Mouse (Mus musculus) hematopoietic stem cell, adult 5-6 weeks (primary cell): ENCODE measurements around the gene Actr2. TPM values are rescaled to one million over a fixed set of nuclear protein-coding genes. Genes with fewer than 3 reads are reported as not detected.
"Not testable (repeated sequence)": the region's sequence is repeated elsewhere in the genome, so short reads cannot be mapped to it uniquely, and the experiment has no call there.

Experiments
- ATAC-seq, 2 experiments: fragments of 125-278 bp in 1 of 2; replicated peaks in 1 of 2; 2 replicates each; pipeline ENCODE4 v1.8.0; 2016 to 2017; ENCODE audit warnings: inconsistent platforms in 2 of 2, mild to moderate bottlenecking in 2 of 2, moderate number of reproducible peaks in 2 of 2, low read depth in 1 of 2, moderate TSS enrichment in 1 of 2; ENCODE audit not compliant: low FRiP score in 2 of 2, poor library complexity in 2 of 2, severe bottlenecking in 2 of 2, insufficient read depth in 1 of 2, low TSS enrichment in 1 of 2
- total RNA-seq: library from RNA; stranded (forward); fragments of 172-1452, 232-1000 nt; gene quantifications from 2 replicates; pipeline ENCODE4 v1.2.3, GENCODE M21; 2017

The Actr2 gene
- total RNA-seq, result 208 and 251 TPM in 2 replicates

DNA sequence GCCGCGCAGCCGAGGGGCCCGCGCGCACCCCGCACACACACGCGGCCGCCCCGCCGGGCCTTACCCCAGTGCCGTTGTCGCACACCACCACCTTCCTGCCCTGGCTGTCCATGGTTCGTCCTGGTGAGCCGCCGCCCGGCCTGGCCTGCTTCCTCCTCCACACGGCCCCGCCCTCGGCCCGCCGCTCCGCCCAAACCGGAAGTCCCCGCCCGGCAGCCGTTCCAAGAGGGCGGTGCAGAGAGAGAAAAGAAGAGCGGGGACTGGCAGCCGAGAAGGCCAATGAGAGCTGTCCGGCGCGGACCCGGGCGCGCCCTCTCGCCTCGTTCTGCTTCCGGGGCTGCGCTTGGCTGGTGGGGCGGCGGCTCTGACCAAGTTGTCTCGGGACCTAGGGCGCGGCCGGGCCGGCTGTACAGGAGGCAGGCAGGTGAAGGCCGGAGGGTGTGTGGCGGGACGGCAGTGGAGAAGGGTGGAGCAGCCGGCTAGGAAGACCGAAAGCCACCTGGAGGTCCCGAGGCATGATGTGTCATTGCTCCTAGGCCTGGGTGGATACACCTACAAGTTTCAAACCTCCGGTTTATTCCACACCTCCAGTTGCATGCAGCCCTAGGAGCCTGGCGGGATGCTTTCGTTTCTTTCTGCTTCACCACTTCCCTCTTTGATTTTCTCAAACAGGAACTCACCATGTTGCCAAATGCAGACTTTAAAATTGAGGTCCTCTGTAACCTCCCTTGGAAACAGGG lies at the start of gene Actr2:
Gene Actr2 (minus strand): TSS at position 173 of the 740 bp plus-strand sequence.
- ATAC-seq, result peak; percentile 85 to 91

GRCm38 (mm10) chr11:20158879-20159278 lies 46.2 kb upstream of the Actr2 start:
- no peak for ATAC-seq

GRCm38 (mm10) chr11:20153542-20153941 lies 40.8 kb upstream of the Actr2 start:
- not testable (repeated sequence) for ATAC-seq

- ATAC-seq, result no peak
Measured at GRCm38 (mm10) chr11:20152107-20152901, 39.6 kb upstream of the Actr2 start.

DNA sequence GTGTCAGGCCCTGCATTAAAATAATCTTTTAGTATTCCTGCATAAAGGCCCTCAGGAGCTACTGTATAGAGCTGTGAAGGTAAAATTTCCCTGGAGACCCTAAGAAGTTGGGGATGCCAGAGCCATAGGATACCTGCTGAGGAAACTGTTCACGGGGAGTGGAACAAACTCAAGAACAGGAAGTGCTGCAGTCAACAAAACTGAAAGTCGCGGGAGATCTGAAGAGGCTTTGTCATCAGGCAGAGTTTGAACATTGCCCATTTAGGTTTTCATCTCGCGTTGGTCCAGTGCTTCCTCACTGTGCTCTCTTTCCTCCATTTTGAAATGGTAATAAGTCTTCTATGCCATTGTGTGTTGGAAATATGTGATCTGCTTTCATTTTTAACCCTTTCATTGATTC lies 38.6 kb upstream of the Actr2 start:
- no peak for ATAC-seq

- ATAC-seq, result no peak
Measured at GRCm38 (mm10) chr11:20149936-20150335, 37.2 kb upstream of the Actr2 start.

GRCm38 (mm10) chr11:20145383-20145782 lies 32.7 kb upstream of the Actr2 start:
- ATAC-seq, result no peak

DNA sequence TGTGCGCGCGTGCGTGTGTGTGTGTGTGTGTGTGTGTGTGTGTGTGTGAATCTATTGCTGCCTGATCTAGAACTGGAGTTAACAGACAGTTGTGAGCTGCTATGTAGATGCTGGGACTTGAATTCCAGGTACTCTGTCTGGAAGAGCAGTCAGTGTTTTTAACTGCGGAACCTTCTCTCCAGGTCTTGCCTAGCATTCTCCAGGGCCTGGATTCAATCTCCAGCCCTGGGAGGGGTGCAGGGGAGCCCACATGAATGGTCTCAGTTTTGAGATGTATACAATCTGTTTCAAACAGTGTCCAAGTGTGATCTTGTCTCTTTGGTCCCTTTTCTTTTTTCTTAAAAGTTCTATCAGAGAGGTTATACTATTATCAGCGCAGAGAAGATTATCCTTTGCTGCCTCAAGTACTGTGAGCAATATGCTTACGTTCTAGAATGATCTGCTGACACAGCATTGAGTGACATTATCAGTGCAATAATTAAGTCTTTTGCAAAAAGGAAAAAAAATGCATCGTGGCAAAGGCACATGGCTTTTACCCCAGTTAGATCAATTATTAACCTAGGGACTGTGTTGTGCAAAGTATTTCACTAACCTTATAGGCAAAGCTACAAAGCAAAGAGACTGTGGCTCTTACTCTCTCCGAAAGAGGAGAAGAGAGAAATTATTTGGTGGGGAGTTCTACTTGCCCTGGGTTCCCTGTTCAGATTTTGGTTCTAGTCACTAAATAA lies 32.0 kb upstream of the Actr2 start:
- no peak for ATAC-seq

DNA sequence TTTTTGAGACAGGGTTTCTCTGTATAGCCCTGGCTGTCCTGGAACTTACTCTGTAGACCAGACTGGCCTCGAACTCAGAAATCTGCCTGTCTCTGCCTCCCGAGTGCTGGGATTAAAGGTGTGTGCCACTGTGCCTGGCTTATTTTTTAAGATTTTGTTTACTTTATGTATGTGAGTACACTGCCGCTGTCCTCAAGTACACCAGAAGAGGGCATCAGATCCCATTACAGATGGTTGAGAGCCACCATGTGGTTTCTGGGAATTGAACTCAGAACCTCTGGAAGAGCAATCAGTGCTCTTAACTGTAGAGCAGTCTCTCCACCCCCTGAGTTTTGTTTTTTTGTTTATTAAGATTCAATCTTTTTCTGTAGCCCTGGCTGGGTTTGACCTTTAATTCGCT lies 31.0 kb upstream of the Actr2 start:
- not testable (repeated sequence) for ATAC-seq

DNA sequence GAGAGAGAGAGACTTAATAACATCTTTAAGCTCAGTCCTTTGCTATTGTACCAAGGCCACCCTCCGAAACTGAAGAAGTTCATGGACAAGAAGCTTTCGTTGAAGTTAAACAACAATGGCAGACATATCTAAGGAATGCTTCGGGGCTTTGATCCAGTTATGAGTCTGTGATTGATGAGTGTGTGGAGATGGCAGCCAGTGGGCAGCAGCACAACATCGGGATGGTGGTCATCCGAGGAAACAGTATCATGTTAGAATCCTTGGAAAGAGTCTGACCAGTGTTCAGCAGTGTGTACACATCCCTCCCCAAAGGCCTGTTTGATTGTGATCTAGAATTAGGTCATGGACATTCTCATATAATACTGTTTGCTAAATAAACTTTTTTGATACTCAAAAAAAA lies 29.8 kb upstream of the Actr2 start:
- ATAC-seq, result no peak

GRCm38 (mm10) chr11:20140286-20140685 lies 27.6 kb upstream of the Actr2 start:
- no peak for ATAC-seq

- no peak for ATAC-seq
Measured at GRCm38 (mm10) chr11:20139711-20140110, 27.0 kb upstream of the Actr2 start.

DNA sequence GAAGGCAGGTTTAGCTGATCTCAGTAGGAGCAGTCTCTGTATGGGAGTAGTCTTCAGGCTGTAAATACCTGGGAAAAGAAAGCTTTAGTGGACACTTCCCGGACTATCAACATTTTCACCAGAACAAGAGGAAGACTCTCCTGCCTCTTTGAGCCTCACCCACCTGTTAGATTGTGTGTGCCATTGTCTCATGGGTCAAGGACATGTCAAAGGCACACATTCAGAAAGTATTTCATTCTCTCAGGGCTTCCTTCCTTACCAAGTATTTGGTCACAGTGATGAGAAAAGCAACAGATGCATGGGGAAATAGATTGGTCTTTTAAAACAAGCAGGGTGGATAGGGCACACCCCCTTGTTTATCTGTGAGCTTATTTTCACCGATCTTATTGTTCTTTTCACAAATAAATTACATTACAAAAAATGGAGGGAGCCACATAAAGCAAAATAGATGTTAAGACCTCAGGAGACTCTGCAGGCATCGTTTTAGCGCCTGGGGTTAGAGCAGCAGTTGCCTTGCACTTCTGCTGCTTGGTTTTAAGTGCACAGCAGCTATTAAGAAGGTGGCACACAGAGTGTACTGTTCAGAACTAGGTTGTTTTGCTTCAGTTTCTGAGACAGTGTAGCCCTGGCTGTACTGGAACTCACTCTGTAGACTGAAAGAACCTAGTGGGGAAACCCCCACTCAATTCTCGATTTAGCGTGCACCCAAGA lies 25.9 kb upstream of the Actr2 start:
- ATAC-seq, result no peak

- ATAC-seq, result no peak
Measured at GRCm38 (mm10) chr11:20137872-20138271, 25.2 kb upstream of the Actr2 start.

DNA sequence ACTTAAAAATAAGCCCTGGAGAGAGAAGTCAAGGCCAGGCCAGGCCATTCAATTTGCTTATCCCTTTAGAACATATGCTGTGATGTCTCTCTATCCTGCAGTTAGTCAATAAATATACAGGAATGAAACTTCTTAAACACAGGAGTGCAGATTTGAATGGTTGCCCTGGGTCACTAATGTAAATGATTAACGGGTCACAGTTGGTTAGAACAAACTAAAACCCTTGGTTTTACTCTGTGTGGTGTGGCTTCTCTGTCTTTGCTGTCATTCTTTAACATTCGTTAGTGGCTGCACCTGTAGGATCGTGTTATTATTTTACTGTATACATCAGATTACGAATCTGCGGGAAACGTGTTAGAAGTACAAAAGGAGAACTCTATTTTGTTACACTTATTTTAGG lies 23.6 kb upstream of the Actr2 start:
- no peak for ATAC-seq

DNA sequence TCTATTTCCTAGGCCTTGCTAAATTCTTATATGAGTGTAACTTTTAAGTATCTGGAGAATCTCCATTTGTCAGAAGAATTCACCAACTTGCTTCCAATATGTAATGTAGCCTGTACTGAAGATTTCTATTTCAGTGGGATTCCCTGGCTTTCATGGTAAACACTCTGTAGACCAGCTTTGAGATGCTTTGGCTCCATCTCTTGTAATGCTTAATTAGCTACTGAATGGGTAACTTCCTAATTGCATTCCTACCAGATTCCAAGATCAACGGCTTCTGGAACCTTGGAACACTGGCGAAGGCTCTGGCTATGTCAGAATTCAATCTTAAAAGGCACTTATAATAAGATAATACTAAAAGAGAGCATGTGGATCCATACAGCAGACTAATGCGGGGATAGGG lies 22.2 kb upstream of the Actr2 start:
- ATAC-seq, result not testable (repeated sequence)

- no peak for ATAC-seq
Measured at GRCm38 (mm10) chr11:20133721-20134120, 21.0 kb upstream of the Actr2 start.
